Comparison of ENCODE assay signal across 7 mouse cellular contexts in the genomic region with DNA sequence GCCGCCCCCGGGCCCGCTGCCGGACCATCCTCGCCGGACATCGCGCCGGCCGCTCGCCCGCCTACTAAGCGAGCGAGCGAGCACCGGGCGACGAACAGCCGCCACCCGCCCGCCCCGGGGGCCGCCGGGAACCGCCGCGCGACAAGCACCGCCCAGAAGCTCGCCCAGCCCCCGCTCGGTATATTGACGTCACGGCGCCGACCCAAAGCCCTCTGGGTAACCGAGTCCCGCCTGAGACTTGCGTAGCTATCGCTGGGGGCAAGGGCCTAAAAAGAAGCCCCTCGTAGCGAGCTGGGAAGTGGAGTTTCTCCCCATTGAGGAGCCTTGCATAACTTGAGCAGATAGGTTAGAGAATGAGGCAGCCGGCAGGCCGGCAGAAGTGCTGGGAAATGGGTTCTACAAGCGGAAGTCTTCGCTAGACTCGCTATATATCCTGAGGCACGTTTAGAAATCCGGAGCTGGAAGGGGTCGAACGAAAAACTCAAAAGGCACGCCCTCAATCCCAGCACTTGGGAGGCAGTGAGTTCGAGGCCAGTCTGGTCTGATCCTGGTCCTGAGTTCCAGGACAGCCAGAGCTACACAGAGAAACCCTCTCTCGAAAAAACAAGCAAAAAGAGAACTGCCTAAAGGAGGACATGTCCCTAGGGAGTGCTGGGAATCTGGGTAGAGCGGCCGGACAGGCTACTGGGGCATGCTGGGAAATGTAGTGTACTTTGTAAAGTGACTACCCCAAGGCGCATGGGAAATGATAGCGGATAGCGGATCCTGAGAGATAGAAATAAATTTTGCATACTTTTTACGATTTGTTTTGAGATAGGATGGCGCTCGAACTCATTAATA. TPM values are rescaled to one million over a fixed set of nuclear protein-coding genes. Genes with fewer than 3 reads are reported as not detected.
DNase-seq lines count a peak whose midpoint lies in the region; ATAC-seq and TF ChIP-seq lines count a peak whose summit lies in the region.

Gene Ppp1r12c (minus strand): TSS at position 123 of the 840 bp plus-strand sequence.

- peak within 1 kb of the TSS; percentile 80 for H3K4me3 ChIP-seq in intestine, postnatal 0 days (ENCODE audit: low read depth, low read length)
- H3K4me3 ChIP-seq in midbrain, embryonic 12.5 days = peak within 1 kb of the TSS; percentile 93
- H3K4me3 ChIP-seq in small intestine, adult 2 months (ENCODE audit: low read depth, low read length) = peak within 1 kb of the TSS; percentile 78

- TF ChIP-seq CTCF in intestine, postnatal 0 days (IDR thresholded peaks at IDR 0.05; ENCODE audit: low read depth) = no peak
- peak; percentile 26; the same call in 1 of the 2 replicates for TF ChIP-seq CTCF in small intestine, adult 2 months (IDR thresholded peaks at IDR 0.05; ENCODE audit: extremely low read depth, insufficient read length, insufficient replicate concordance, low read depth, low read length)

- peaks cover 4% of the 10 kb centered on the region for H3K36me3 ChIP-seq in intestine, postnatal 0 days (ENCODE audit: control insufficient read depth, insufficient read depth)
- H3K36me3 ChIP-seq in midbrain, embryonic 12.5 days = peaks cover 7% of the 10 kb centered on the region; the same call in 1 of the 2 replicates
- 0 out of 2 replicates have a peak, but pooled peaks cover 1% of the 10 kb centered on the region for H3K36me3 ChIP-seq in small intestine, adult 2 months (ENCODE audit: control insufficient read depth, insufficient read depth, low read length)

- peak; percentile 93 for DNase-seq in adrenal gland, adult 8-10 months
- DNase-seq in embryo, embryonic 9.5 days (ENCODE audit: extremely low spot score) = peak; percentile 93
- DNase-seq in gonadal fat pad, adult 2 months (ENCODE audit: low read depth) = no peak
- peak; percentile 97 for DNase-seq in left cerebral cortex, postnatal 4 days

- TF ChIP-seq POLR2A in small intestine, adult 2 months (IDR thresholded peaks at IDR 0.05; ENCODE audit: low read depth, low read length) = peak; percentile 70

- no peaks in the 10 kb centered on the region for H3K27me3 ChIP-seq in intestine, postnatal 0 days (replicated peaks; ENCODE audit: control insufficient read depth, insufficient read depth, low read length)
- H3K27me3 ChIP-seq in midbrain, embryonic 12.5 days = 0 out of 2 replicates have a peak, but pooled peaks cover 3% of the 10 kb centered on the region
- no peaks in the 10 kb centered on the region for H3K27me3 ChIP-seq in small intestine, adult 2 months (ENCODE audit: control insufficient read depth, insufficient read depth, low read length)

- ATAC-seq in intestine, postnatal 0 days = peak; percentile 89
- peak; percentile 91 for ATAC-seq in midbrain, embryonic 12.5 days (ENCODE audit: low FRiP score, low read depth)

- peak within 1 kb of the TSS; percentile 70 for H3K27ac ChIP-seq in intestine, postnatal 0 days (ENCODE audit: low read depth, low read length)
- peak within 1 kb of the TSS; percentile 85 for H3K27ac ChIP-seq in midbrain, embryonic 12.5 days (replicated peaks)
- peak within 1 kb of the TSS; percentile 67 for H3K27ac ChIP-seq in small intestine, adult 2 months (ENCODE audit: insufficient read depth, low read depth, low read length)

- H3K4me1 ChIP-seq in intestine, postnatal 0 days (replicated peaks; ENCODE audit: control insufficient read depth, insufficient read depth, low read length) = 0 out of 2 replicates have a peak, but pooled peaks cover 6% of the 10 kb centered on the region
- H3K4me1 ChIP-seq in midbrain, embryonic 12.5 days = peaks cover 37% of the 10 kb centered on the region
- H3K4me1 ChIP-seq in small intestine, adult 2 months (ENCODE audit: control insufficient read depth, insufficient read depth, insufficient read length, low read length) = peaks cover 4% of the 10 kb centered on the region; the same call in 1 of the 2 replicates

- intact Hi-C loops in left cerebral cortex, postnatal 4 days (cut with DNase I) = no loop called here

- H3K4me2 ChIP-seq in intestine, postnatal 0 days (replicated peaks; ENCODE audit: low read depth) = peak within 1 kb of the TSS; percentile 86
- peak within 1 kb of the TSS; percentile 93 for H3K4me2 ChIP-seq in midbrain, embryonic 12.5 days (replicated peaks)

- peak within 1 kb of the TSS; percentile 73 for H3K9ac ChIP-seq in intestine, postnatal 0 days (ENCODE audit: low read depth, low read length)
- peak within 1 kb of the TSS; percentile 96 for H3K9ac ChIP-seq in midbrain, embryonic 12.5 days (replicated peaks)

- H3K9me3 ChIP-seq in intestine, postnatal 0 days (ENCODE audit: control insufficient read depth) = no peaks in the 10 kb centered on the region
- H3K9me3 ChIP-seq in midbrain, embryonic 12.5 days = no peaks in the 10 kb centered on the region

- under 1% methylated on average over 62 of the region's 62 CpGs for WGBS in intestine, postnatal 0 days
- under 1% methylated on average over 62 of the region's 62 CpGs for WGBS in midbrain, embryonic 12.5 days
- under 1% methylated on average over 62 of the region's 62 CpGs for WGBS in small intestine, adult 2 months

RNA-seq across cellular contexts. Expression of gene Ppp1r12c, which starts in this region (rescaled TPM):
- total RNA-seq in adrenal gland, adult 8-10 months (2022) = 100 to 1,000 TPM in 3 of 4 experiments, 10 to 100 TPM in 1; 76.7 to 152 (median 113) TPM
- 57.8 and 59.3 TPM in 2 replicates for polyA plus RNA-seq in gonadal fat pad, adult 2 months (2012; rRNA removed)
- polyA plus RNA-seq in intestine, postnatal 0 days (2015; fragmentation: Nextera tagmentation; extraction: Ambion mirVana) = 33.6 and 33.9 TPM in 2 replicates
- total RNA-seq in left cerebral cortex, postnatal 4 days (2021) = 100 to 1,000 TPM; 123 to 135 TPM
- polyA plus RNA-seq in midbrain, embryonic 12.5 days (2016; fragmentation: Nextera tagmentation; extraction: Ambion mirVana) = 61.2 and 67.3 TPM in 2 replicates
- 58.0 and 59.2 TPM in 2 replicates for polyA plus RNA-seq in small intestine, adult 2 months (2012; rRNA removed)
